ENCODE assay signal across 23 mouse cellular contexts in the genomic region with DNA sequence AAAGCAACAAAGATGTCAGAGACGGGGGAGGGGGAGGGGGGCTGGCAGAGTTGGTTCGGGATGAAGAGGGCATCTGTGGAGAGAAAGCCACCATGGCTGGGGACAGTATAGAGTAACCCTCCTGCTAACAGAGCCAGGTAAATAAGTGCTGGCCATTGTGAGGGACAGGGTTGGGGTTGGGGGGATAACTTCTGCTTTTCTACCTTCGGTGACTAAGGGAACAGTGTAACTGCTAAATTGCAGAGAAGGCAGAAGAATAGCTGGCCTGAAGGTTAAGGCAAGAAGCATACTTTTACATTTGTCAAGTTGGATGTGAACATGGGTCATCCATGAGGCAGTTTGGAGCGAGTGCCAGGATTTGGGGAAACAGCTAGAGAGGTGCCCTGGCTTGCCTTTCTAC.
"Had no signal": no experiment of that assay in that cellular context is flagged by ENCODE, and none has a peak within 500 bp of the region (broad histone marks: within the 10 kb centered on the region; RNA-seq: fewer than 3 reads in every experiment).

No protein-coding gene starts in this region.

- H3K9ac ChIP-seq: kidney, embryonic 15.5 days; limb, embryonic 13.5 days; liver, embryonic 12.5 days; liver, embryonic 15.5 days; lung, embryonic 15.5 days; midbrain, embryonic 12.5 days; neural tube, embryonic 13.5 days had no signal

- DNase-seq: kidney, adult 8-10 months; kidney, postnatal 10 days; kidney, postnatal 4 days; liver; lung, adult 18-20 months; lung, postnatal 10 days; lung, postnatal 36 days; retina, postnatal 1 day; right cerebral cortex, postnatal 25 days; spleen, adult 18-20 months; thymus, adult 2 months; thymus, postnatal 14 days; thymus, postnatal 4 days had no signal

- H3K27me3 ChIP-seq: liver, embryonic 15.5 days had no signal

- H3K4me3 ChIP-seq: kidney, embryonic 15.5 days; limb, embryonic 10.5 days; limb, embryonic 13.5 days; liver, embryonic 12.5 days; liver, embryonic 15.5 days; lung, embryonic 15.5 days; midbrain, embryonic 12.5 days; myocyte; neural tube, embryonic 13.5 days had no signal

- H3K36me3 ChIP-seq: kidney, embryonic 15.5 days; limb, embryonic 10.5 days; limb, embryonic 13.5 days; liver, embryonic 12.5 days; liver, embryonic 15.5 days; lung, embryonic 15.5 days; midbrain, embryonic 12.5 days; neural tube, embryonic 13.5 days had no signal

- H3K4me1 ChIP-seq: liver, embryonic 12.5 days; liver, embryonic 15.5 days; lung, embryonic 15.5 days; midbrain, embryonic 12.5 days had no signal

- ATAC-seq: liver, embryonic 12.5 days; midbrain, embryonic 16.5 days had no signal

- H3K27ac ChIP-seq: kidney, embryonic 15.5 days; limb, embryonic 10.5 days; limb, embryonic 13.5 days; liver, embryonic 12.5 days; liver, embryonic 15.5 days; lung, embryonic 15.5 days; midbrain, embryonic 12.5 days; neural tube, embryonic 13.5 days had no signal

- H3K9me3 ChIP-seq: kidney, embryonic 15.5 days; limb, embryonic 10.5 days; limb, embryonic 13.5 days; liver, embryonic 12.5 days; liver, embryonic 15.5 days; lung, embryonic 15.5 days; midbrain, embryonic 12.5 days; neural tube, embryonic 13.5 days had no signal
